Mouse (Mus musculus): ENCODE data around the gene Gm6217.
"Not testable (repeated sequence)": the region's sequence is repeated elsewhere in the genome, so short reads cannot be mapped to it uniquely, and the experiment has no call there.

DNA sequence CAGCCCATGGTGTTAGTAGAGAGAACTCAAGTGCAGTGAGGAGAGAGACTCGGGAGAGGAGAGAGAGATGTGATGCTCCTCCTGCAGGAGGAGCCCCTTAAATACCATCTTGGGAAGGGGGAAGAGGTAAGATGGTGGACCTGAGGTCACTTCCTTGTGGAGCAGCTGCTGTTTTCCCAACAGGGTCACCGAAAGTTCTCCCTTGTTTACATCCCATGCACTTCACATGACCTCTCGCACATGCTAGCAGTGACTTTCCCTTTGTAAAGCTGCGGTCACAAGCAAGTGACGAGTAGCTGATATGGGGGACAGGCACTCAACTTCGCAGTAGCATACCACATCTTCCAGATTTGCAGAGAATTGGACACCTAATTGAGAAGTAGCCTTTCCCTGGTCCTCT, at the start of gene Gm6217:
- not testable (repeated sequence) for TF ChIP-seq MAFK (IDR thresholded peaks at IDR 0.05; ENCODE audit: insufficient replicate concordance, low read length); CTCF (conservative IDR thresholded peaks at IDR 0.05 in 1 of 2, IDR thresholded peaks at IDR 0.05 in 1 of 2; ENCODE audit: low read depth in 2 of 2, low read length in 2 of 2); GABPA (IDR thresholded peaks at IDR 0.05; ENCODE audit: insufficient replicate concordance, low read depth, low read length)
